Mouse (Mus musculus) kidney, postnatal 25 days (tissue): ENCODE data around the gene Galnt13.
"Not testable (repeated sequence)": the region's sequence is repeated elsewhere in the genome, so short reads cannot be mapped to it uniquely, and the experiment has no call there.

Experiments
- DNase-seq, 2 experiments: peaks; one replicate each; pipeline ENCODE4 v3.0.0; 2021; ENCODE audit warnings: mixed read lengths in 2 of 2

The Galnt13 gene

DNA sequence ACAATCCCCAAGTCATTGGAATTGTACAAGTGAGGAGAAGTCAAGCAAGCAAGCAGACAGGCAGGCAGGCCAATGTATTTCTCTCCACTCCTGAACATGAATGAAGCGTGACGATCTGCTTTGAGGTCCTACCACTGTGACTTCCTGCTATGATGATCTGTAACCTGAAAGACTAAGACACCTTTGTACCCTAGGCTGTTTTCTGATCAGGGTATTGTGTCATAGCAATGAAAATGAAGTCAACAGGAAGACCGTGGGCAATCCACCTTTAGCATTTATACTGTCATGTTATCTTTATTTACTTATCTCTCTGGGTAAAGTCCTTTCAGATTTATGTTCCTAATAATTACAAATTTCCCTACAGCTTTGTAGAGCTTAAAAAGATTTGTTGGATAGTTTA, 500.3 kb downstream of the Galnt13 start:
- DNase-seq = no peak

DNA sequence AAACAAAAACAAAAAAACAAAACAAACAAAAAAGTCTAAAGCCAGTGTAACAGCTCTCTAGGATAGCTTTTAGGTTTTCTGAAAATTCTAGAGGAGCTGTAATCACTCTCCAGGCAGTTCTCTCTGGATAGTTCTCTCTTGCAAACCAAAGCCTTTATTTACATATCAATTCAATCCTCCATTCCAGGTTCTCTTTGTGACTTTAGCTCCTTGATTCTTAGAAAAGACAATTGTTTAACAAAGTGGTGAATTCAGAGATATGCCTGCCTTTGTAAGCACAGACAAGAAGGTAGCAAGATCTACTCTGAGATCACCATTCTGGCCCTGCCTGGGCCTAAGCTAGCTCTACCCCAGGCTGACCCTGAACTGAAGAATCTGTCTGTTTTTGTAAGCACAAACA, 501.2 kb downstream of the Galnt13 start:
- no peak for DNase-seq

DNA sequence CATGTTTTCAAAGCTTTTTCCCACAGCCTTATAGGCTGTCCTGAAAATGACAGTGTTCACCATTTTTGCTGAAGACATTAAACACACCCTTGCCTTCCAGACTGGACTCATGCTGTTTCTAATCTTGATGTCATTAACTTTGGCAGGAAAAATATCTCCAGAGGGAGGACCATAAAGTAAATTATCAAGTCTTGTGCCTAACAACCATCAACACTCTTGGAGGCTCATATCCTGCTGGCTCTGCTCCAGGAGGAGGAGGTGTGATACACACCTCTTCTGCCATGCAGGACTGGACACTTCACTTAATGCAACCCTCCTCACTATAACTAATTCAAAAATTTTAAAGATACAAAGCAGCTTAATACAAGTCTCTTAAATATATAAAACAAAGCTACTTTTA, 502.0 kb downstream of the Galnt13 start:
- no peak for DNase-seq

DNA sequence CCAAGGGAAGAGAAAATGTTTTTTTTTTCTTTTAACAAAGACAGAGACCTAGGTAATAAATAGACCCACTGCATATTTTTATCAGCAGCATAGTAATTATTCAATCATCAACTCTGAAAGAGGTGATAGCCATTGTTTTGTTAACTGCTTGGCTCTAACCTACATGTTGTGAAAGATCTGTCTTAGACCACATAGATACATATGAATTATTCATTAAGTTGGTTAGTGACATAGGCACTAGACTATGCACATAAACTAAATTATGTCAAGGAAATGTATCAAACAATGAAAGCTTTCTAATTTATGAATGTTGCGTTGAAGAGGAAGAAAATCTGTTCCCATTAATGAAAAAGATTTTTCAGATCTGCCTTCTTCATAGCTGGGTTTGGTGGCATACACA, 507.3 kb downstream of the Galnt13 start:
- no peak for DNase-seq

DNA sequence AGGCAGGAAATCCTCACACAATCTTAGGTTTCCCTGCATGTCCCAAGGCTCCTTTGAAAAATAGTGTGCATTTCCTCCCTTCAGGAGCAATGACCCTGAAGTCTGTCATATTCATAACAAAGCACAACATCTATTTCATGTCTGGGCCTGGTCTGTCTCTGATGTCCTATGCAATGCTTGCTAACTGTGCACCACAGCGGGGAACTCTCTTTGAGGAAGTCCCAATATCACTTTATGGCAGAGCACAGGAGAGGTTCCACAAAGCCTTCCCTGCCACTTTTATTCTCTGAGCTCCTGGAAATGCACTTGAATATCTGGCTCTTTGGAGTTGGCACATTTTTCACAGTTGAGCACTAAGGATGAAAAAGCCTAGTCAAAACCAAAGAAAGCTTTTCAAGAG, 547.7 kb downstream of the Galnt13 start:
- no peak for DNase-seq

DNA sequence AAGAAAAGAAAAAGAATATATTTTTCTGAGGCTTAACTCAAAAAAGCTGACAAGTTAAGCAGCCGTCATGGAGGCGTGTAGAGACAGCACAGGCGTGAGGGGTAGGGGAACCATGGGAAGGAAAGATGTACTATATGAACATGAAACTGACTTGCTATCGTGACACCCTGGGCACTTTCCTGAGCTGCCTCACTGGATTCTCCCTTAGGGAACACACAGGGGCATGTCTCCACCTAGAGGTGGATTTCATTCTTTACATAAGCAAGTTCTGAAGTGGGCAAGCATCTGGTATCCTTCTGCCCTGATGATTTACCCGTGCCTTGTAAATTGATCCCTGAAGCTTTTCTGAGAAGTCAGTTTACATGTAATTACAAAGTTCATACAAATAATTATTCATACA, 586.4 kb downstream of the Galnt13 start:
- not testable (repeated sequence) for DNase-seq

DNA sequence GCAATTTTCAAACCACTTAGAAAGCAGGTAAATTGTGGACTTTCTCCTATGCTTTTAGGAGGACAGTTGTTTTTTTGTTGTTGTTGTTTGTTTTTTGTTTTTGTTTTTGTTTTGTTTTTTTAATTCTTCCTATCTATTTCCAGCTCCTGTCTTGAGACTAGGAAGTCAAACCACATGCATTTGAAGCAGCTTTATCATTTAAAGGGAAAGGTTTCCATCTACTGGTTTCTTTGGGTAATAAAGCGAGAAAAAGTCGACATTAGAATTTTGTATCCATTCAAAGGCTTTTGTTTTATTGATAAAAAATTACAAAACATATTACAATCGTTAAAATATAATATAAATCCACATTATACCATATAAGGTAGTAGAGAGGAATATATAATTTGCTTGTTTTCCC, 598.5 kb downstream of the Galnt13 start:
- DNase-seq = no peak

DNA sequence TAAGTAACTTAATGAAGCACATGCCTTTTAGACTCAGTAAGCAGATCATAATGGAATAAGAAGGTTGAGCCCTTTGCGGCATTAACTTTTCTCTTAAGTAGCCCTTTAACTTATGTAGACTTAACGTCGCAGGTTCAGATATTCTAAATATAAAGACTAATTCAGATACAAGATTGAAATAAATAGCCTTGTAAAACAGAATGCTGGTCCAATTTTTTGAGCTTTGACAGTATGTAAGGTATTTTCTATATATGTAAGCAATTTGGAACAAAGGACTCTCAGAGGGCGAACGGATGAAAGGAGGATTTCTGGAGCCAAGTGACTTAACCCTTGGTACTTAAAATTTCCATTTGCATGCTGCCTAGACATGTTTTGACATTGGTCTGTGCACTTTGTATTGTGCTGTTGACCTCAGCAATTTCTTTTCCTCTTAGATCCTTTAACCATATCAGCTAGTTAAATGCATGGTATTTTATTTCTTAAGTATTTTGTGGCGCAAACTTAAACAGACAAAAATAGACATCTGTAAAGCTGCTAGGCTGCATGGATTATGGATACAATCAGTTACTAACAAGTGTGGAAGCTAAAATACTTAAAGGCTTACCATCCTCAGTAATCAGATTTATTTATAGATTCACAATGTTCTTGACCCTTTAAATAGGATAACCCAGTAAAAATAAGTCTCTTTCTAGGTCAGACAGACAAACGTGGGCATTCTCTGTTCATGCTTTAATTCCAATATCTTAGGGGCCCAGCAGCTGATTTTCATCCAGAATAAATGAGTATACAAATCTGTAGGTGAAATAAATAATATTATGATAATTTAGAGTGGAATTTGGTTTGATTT, 629.6 kb downstream of the Galnt13 start:
- DNase-seq = no peak

DNA sequence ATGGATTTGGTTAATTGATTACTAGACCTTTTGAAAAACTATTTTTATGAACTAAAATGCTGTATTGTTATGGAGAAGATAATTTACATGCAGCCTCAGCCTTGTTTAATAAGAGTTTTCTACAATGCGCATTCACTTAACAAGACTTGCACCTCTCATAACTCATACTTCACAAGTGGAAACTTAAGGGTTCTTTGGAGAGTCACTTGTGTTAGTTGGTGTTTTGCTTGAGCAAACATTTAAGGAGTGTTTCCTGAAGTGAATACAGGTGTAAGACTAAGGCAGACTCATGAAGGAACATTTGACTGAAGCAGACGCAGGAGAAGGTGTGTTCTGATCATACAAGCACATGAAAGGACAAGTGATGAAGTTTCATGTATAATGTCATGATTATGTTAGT, 649.5 kb downstream of the Galnt13 start:
- DNase-seq = no peak

DNA sequence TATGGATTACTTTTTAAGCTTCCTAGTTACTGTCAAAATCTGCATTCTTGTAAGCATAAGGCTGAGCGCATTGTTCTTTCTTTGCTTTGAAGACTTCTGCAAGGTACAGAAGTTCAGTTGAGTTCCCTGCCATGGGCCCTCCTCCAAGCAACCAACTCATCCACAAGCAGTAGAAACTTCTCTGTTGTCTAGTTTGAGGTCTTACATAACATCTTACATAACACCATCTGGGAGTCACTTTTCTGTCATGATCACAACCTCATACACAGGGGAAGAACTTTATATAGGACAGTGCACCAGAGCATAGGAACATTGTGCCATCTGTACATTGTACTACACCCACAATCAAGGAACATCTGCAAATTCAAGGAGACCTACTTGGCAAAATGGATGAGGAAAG, 651.9 kb downstream of the Galnt13 start:
- no peak for DNase-seq

DNA sequence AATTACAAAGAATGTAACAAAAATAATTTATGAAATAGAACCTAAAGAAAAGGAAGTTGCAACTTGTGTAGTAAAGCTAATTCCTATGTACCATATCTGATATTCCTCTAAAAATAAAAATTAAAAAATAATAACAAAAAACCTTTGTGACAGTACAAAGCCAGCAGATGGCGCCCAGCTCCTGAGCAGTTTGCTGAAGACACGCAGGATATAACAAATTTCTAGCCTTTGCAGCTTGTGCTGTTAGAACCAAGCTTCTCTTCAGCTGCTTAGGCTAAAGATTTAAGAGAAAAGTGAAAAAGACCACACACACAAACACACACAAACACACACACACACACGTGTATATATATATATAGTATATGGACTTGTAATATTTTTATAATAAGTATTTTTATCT, 654.2 kb downstream of the Galnt13 start:
- peak in 1 of 2 experiments; percentile 9 for DNase-seq

DNA sequence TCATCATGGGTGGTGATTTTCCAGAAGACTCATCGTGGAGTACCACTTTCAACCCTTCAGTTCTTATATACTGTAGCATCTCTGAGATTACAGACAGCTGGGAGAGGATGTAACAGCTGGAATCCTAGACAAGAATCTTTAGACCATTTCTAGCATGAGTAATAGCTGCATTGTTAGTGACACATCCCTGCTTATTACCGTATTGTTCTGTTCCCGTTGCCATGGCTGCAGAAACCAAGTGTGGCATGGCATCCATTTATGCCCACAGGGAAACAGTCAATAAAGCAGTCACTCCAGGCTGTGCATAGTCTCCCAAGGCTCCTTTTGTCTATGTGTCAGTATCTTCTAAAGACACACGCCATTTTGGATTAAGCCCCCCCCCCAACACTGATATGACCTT, 655.4 kb downstream of the Galnt13 start:
- no peak for DNase-seq

DNA sequence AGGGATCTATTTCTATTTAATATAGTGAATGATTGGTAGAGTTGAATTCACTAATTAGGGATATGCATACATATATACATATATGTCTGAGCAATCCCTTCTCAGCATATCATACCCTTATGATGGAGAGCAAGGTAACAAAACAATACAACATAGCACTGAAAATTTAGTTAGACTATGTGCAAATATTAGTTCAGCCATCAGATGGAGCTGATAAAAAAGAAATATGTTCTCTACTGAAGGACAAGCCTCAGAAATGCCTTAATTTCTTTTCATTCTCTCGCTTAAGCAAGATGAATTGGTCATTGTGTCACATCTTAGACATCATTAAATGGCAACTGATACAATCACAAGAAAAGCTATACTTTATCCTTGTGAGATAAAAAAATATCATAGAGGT, 663.0 kb downstream of the Galnt13 start:
- DNase-seq = no peak

DNA sequence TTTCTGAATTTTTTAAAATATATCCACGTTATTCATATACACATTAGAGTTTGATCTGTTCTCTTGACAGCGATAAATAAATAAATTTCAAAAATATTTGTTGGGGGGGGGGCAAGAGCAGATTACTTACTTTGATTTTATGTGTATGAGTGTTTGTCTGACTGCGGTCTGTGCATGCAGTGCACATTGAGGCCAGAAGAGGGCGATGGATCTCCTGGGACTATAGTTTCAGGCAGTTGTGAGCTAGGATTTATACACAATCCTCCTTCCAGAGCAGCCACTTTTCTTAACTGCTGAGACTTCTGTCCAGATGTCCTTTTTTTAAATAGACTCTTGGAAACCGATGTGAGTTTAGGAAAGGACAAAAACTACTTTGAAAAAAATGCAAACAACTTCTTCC, 665.2 kb downstream of the Galnt13 start:
- DNase-seq = peak in 1 of 2 experiments; percentile 11

DNA sequence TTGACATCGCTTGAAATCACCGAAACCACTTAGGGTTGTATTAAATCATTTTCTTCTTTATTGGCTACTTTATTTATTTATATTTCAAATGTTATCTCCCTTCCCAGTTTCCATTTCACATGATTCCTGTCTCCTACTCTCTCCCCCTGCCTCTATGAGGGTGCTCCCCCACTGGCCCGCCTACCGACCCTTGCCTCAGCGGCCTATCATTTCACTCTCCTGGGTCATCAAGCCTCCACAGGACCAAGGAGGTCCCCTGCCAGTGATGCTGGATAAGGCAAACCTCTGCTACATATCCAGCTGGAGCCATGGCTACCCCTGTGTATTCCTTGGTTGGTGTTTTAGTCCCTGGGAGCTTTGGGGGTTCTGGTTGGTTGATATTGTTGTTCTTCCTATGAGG, 667.4 kb downstream of the Galnt13 start:
- DNase-seq = no peak

DNA sequence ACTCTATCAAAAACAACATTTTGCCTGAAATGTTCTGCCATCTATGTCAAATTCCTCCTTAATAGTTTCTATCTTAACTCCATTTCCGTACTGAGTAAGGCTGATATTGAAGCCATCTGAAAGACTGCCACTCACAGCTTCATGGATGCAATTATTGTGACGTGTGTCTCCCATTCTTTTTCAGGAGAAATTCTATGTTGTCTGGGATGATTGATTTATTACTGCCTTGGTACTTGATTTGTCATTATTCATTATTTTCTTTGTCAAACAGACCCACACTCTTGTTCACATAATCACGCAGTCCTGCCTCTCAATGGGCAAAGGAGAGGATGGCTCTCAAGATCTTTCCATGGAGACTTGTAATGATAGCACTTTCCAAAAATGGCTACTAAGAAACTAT, 671.7 kb downstream of the Galnt13 start:
- no peak for DNase-seq

DNA sequence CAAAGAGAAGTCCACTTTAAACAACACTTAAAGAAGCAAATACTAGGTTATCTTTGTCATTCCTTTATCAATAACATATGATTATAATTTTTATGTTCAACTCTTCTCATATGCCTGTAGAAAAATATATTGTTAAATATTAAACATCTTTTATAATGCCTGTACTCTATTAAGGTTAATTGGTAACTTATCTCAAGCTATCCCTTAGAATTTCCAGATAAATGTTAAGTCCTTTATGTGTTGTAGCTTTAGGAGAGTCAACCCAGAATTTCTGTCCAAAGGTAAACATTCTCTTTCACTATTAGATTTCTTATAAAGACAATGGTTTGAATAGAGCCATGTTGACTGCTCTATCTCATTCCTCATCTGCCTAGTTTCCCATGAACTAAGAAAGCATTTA, 717.0 kb downstream of the Galnt13 start:
- DNase-seq = no peak

DNA sequence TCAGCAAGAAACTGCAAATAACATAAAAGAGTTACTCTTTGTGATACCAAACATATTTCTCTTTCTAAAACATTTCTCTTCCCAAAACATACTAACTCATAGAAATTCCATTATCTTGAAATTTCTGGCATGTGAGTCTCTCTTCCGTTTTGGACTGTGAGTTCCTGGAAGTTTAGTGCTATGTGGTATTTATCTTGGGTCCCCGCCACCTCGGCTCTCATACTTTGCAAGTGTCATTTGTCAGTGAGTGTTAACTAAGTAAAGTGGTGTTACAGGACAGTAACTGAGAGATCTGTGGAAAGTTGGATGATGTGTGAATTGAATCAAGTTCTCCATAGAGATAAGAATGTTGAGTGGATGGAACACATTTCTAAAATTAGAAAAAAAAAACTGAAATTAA, 728.7 kb downstream of the Galnt13 start:
- DNase-seq = peak in 1 of 2 experiments; percentile 12
